Mouse (Mus musculus) heart, postnatal 36 days (tissue): ENCODE results near the gene Mmadhc. TPM values are rescaled to one million over a fixed set of nuclear protein-coding genes. Genes with fewer than 3 reads are reported as not detected.
A peak's percentile ranks its signal among the peaks of the same experiment; 100 is the strongest.

Source experiments
- DNase-seq, 2 experiments: peaks; one replicate each; pipeline ENCODE4 v3.0.0; 2021 to 2022
- intact Hi-C: fragments of 180-260 bp; cut with DNase I; formaldehyde crosslinking; loops from one replicate; pipeline ENCODE4 v1.15.1; 2025
- total RNA-seq, 2 experiments: library from RNA; stranded (reverse); gene quantifications; 2 replicates each; pipeline ENCODE4 v1.2.3; 2021

The Mmadhc gene
- 100 to 1,000 TPM; 170 to 175 TPM for total RNA-seq

DNA sequence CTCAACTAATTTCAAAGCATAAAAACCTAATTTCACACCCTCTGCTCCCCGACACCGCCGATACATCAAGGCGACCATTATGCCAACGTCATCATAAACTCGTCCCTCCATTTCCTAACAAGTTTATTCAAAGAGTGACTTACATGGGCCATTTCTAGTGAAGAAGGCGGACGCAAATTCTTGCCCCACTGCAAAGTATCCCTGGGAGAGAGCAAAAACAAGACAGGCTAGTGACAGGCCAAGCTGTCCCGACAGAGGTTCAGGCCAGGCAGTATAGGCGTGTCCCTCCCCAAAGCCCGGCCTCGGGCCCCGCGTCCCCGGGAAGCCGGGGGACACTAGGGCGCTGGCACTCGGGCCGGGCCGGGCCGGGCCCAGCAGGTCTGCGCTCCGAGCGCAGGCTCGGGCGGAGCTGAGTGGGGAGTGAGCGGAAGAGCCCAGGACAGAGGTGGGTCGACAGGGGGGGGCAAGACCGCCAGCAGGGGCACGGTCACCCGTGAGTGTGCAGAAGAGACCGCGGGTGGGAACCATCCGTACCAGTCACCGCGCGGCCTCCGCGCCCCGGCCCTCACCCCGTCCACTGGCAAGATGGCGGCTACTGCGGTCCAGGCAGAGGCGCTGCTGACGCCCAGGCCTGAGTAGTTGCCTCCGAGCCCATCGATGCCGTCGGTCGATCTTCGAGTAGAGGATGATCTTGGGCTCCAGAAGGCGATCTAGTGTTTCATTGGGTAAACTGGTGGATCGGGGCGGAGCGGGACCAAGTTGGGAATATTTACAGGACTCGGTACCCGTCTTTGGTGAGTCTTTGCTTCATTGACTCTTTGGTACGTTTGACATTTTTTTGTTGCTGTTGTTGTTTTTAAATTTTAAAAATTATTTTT lies at the start of gene Mmadhc:
TSS of gene Mmadhc (minus strand) at position 693 of the 878 bp plus-strand sequence.
- DNase-seq, result peak; percentile 91 to 94
- intact Hi-C loops, result loop anchor here (5.0 kb wide), 1 partner anchor 1776 kb away; the partner anchor contains the start of gene Rif1

DNA sequence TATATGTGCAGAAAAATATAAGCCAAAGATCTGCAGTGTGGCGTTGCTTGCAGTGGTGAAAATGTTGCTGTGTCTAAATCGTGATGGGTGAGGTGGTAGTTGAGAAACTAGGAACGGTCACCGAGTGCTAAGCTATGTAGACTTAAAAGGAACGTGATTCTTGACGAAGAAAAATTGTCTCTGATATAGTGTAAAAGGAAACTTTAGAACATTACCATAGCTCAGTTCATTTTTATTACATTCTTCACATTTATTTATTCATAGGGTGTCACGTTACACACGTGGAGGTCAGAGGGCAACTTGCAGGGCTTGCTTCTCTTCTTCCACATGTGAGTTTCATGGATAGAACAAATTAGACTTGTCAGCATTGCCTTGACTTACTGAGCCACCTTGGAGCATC lies 47.0 kb upstream of the Mmadhc start:
- no peak for DNase-seq
- intact Hi-C loops, result no loop called here

DNA sequence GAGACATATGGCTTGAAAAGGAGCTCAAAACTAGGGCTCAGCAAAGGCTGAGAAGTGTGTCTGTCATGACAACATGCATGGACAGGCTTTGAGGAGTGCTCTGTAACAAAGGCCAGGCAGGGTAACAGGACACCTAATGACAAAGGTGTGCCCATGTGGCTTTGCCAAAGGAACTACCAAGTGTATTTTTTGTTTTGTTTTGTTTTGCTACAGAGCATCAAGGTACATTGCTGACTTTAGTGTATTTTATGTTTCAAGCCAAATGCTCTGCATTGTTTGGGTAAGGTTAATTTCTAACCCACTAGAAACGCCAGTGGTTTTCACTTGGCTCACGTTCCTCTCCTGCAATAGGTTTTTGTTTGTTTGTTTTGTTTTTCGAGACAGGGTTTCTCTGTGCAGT lies 42.5 kb upstream of the Mmadhc start:
- intact Hi-C loops, result no loop called here
- no peak for DNase-seq

DNA sequence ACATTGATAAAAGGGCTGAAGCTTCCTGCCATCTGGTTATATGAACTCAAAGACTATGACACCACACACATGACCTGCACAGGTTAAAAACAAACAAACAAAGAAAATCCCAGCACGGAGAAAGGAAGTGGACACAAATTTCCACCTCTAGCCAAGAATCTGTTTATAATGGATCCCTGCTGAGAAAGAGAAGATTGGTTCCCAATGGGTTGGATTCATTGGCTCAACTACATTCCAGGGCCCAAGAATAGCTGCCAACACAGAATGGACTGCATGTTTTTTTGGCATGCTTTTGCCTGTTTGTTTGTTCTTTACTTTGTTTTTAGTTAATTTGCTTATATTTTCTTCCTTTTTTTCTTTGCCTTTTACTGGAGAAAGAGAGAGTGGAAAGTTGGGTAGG lies 41.0 kb upstream of the Mmadhc start:
- DNase-seq, result no peak
- intact Hi-C loops, result no loop called here

DNA sequence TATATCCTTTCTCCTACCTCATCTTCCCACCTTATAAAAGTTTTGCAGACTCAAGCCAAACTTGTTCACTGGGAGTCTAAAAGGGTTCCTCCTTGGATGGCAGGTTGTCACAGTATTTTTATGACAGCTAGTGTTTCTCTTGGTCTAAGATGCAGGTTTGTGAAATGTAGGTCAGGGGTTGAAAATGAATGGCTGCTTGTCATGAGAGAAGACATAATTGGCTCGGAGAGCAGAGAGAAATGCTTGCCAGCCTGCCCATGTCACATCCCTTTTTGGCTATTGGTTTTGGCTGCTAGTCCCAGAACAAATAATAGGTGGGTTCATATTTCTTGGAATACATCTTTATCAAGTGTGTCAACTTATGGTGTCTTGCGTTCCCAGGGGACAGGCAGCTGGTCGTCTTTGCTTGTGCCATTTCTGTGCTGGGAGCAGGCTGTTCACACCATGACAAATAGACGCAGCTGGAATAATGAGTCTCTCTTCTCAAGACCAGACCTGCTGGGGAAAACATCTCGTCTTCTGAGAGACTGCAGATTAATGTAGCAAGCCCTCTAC lies 35.2 kb upstream of the Mmadhc start:
- intact Hi-C loops, result no loop called here
- no peak for DNase-seq

DNA sequence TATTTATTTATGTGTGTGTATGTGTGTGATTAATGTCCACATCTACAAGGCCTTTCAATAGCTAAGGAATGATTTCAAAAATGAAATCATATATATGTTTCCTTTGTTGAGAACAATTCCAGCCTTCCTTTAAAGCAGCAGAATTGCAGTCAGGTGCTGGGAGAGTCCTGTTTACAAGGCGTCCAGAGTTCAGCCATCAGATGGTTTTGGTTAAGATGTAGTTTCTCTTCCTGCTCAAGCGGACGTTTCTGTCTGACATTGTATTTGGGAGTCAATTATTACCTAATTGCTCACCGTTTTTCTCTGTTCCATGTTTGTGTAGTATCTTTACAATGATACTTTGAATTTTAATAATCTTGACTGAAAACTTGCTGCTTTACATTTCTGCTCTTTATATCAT lies 31.6 kb upstream of the Mmadhc start:
- intact Hi-C loops, result no loop called here
- no peak for DNase-seq

DNA sequence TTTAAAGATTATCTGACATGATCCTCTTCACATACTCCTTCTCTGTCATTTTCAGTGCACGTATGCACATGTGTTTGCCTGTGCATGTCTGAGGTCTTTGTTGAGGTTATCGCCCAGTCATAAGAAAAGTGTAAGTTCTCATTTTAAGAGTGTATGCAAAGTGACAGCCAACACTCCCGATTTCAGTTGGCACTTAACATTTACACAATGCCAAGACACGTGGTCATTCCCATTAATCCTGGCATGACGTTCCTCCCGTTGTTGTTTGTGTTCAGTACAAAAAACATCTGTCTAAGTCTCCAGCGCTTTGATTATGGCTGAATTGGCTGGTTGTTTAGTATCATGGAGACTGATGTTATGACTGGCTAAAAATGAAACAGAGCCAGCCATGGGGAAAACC lies 28.2 kb upstream of the Mmadhc start:
- intact Hi-C loops, result no loop called here
- DNase-seq, result no peak

DNA sequence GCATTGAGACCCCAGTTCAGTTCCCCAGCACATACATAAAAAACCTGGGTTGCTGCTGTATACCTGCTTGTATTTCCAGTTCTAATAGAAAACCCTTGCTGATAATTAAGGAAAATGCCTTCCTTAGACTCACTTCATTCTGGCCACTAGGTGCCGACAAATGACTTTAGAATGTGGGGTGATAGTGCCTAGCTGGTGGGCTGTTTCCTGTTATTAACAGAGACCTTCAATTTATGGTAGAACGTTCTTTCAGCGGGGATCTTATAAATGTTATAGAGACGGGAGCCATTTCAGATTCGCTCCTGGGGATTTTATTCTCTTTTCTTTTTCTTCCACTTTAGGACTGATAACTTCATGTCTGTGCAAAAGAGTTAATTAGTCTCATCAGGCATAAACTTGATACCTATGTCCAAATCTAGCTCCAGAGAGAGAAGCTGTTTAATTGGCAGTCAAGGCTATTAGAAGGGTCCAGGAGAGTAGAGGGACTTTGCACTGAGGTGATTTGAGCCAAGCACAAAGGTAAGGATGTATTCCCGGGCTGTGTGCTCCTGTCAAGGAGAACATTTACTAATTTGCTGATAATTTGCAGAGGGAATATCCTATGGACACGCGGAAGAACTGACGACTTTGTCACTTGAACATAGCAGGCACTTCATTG lies 10.2 kb upstream of the Mmadhc start:
- peak; percentile 29 to 46 for DNase-seq

DNA sequence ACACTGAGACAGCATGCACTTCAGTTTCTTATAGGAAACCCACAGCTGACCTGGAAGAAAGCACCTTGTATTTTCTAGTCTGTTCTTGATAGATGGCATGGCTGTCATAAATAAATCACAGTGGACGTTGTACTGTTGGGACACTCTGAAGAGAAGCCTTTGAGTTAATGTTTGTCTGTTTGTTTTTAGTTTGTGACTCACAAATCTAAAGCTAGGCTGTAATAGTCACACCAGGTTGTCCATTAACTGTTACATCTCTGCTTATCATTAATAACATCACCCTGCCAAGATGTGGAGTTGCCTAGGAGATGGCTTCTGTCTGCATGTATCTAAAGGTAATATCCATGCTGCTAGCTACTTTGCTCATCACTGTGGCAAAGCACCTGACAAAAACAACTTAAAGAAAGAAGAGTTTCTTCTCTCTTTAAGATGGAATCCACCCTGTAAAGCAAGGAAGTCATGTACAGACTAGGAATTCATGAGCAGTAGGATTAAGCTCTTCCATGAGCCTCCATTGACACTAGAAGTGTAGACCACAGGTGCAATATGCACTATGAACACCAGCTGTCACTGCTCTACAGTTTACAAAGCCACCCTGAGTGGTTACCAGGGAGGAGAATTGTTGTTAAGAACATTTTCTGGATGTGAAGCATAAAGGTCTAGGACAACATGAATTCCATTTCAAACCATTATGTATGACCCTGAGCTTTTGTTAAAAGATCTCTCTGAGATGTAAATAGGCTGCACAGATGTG lies 8.4 kb upstream of the Mmadhc start:
- DNase-seq, result no peak
- intact Hi-C loops, result loop anchor here (10.0 kb wide), 1 partner anchor 960 kb away; no protein-coding TSS in a partner anchor

More for the DNA sequence above, 10.2 kb upstream of the Mmadhc start:
- intact Hi-C loops, result loop anchor here (2.0 to 10.0 kb wide), 4 partner anchors 842 to 1608 kb away; partner anchors contain the start of gene Rnd3

DNA sequence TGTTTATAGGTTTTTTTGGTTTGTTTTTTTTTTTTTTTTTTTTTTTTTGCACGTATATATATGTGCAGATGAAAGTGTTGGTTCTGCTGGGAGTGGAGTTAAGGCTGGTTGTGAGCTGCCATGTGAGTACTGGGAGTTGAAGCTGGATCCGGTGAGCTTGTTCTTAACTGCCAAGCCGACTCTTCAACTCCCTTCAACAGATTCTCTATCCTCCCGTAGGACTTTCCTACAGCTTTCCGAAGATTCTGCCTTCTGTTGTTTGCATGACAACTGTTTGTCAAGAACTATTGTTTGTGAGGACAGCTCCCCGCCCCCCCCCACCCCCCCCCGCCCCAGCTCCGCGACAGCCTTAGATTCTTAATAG lies 368 bp upstream of the Mmadhc start:
- intact Hi-C loops, result loop anchor here (5.0 kb wide), 1 partner anchor 1775 kb away; the partner anchor contains the start of gene Rif1
- DNase-seq, result no peak

DNA sequence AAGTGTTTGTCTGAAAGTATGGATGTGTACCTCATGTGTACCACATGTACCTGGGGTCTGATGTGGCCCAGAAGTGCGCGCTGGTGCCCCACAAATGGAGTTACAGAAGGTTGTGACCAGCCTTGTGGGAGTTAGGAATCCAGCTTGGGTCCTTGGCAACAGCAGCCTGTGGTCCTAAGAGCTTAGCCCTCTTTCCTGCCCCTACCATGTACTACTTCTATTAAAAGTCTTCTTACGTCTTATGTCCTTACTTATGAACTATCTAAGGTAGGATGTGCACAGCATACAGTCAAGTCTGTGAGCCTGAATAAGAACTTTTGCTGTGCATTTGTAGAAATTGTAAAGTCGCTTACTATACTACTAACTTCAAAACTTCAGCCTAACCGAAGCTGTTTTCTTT lies 1.0 kb downstream of the Mmadhc start:
- intact Hi-C loops, result loop anchor here (5.0 kb wide), 1 partner anchor 1777 kb away; the partner anchor contains the start of gene Rif1
- DNase-seq, result no peak

DNA sequence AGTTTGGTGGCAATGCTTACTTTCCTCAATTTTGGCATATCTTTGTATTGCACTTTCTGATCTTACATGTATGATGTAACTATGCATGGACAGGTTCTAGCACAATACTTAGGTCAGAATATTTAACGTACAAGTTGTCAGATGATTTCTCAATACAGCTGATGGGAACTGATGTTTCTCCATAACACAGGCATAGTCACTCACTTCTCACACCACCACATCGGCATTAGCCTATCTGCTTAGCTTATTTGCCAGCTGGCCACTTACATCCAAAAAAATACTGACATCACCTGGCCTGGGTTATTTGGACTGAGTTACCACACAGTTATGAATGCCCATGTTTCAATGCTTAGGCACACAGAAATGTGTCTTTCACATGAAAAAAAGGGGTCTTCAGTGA lies 2.5 kb downstream of the Mmadhc start:
- intact Hi-C loops, result no loop called here
- DNase-seq, result no peak

DNA sequence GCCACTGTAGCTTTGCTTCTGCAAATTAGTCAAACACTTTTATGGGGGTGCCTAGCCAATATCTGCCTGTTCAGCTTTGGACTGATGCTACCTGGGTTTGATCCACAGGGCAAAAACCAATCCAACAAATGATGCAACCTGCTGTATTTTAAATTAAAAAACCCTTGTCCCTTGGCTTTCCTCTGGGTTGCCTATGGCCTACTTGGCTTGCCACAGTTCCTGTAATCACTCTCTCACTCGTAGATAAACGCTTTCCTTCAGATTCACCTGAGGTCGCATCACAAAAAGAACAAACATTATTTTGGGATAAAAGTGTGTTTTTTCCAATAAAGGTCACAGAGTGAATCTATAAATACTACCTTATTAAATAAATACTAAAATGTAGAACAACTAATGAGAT lies 3.0 kb downstream of the Mmadhc start:
- intact Hi-C loops, result no loop called here

DNA sequence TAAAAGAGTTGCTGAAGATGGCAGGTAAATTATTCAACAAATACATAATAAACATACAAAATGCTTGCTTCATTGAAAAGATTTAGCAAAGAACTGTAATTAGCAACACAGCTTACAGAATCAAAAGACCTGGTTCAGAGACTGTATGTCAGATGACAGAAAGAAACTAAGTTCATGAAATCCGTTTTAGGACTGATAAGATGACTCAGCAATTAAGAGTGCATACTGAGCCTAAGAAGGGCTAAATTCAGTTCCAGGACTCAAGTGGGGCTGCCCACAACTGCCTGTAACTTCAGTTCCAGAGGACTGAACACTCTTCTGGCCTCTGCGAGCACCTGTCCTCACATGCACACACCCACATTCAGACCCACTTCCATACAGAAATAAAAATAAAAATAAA lies 4.7 kb downstream of the Mmadhc start:
- DNase-seq, result no peak
- intact Hi-C loops, result no loop called here

More for the DNA sequence above, 3.0 kb downstream of the Mmadhc start:
- DNase-seq, result no peak

DNA sequence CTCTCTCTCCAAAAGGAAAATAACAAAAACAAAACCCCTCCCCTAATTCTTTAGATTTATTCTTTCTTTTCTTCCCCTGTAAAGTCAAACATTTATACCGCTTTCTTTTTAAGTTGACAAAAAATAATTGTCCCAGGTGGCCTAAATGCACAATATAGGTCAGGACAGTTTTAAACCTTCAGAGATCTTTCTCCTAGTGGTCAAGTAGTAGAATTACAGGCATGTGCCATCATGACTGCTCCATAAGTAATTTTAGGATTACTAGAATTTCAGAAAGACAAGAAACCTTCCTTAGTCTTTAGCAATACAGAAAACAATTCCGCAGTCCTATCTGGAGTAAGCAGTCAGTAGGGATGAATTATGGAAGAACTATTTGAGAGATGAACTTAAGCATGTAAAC lies 5.8 kb downstream of the Mmadhc start:
- intact Hi-C loops, result no loop called here
- DNase-seq, result no peak

DNA sequence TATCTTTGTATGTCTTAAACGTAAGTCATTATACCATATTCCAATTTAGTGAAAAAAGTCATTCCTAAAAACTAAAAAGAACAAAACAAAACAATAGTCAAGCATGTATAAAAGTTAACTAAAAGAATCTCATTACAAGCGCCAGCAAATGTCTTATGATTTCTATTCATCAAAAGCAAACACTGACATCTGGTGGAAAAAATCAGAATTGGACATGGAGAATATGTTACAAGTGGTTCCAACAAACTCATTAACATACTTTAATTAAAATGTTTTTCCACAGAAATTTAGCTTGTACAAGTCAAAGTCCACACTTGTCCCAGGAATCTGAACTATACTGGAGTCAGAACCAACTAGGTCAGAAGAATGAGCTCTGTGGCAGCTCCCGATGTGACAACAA lies 11.8 kb downstream of the Mmadhc start:
- DNase-seq, result no peak
- intact Hi-C loops, result no loop called here

DNA sequence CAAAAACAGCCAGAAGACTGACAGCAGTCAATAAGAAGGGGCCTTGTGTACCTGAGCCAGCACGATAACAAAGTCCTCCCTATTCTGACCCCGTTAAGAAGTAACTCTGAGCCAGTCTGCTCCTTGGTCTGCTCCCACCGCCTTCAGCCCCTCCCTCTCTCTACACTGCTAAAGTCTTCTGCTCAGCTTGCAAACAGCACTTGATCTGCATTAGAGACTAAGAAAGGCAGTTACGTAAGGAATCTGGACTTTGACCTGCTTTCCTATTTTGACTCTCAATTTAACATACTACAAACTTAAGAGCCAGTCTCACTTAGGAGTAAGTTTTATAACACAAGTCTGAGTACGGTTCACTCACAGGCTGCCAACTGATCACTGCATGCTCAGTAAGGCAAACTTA lies 12.6 kb downstream of the Mmadhc start:
- intact Hi-C loops, result no loop called here
- DNase-seq, result no peak

DNA sequence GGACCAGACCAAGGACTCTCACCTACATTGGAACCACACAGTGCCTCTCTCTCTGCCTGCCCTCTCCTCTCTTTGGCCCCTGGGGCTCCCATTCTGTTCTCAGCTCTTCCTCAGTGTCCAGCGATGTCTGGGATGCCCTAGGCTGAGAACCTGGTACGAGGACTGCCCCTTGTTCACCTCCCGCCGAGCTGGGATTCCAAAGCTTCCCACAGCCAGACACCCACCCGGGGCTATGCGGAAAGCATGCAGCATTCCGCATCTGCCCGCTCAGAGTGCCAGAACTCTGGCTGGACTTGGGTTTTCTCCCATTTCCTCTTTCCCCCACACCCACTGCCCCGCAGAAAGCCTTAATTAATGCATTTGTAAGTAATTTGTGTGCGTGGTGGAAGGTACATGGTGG lies 19.9 kb downstream of the Mmadhc start:
- intact Hi-C loops, result no loop called here
- no peak for DNase-seq

DNA sequence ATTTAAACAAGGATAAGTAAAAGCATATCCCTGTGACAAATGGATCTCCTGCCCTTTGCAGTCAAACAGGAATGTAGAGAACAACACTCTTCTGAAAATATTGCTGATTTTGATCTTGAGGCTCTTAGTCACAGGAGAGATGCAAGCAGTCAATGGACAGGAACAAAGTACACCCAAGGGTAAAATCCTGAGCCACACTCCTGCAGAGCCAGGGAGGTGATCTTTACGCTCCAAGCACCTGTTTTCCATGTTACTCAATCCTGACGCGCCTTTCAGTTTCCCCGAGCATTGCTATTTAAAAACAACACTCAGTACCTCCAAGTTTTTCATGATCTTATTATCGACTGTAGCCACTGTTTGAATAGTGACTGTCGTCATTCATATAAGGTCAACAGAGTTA lies 23.2 kb downstream of the Mmadhc start:
- intact Hi-C loops, result no loop called here
- no peak for DNase-seq

DNA sequence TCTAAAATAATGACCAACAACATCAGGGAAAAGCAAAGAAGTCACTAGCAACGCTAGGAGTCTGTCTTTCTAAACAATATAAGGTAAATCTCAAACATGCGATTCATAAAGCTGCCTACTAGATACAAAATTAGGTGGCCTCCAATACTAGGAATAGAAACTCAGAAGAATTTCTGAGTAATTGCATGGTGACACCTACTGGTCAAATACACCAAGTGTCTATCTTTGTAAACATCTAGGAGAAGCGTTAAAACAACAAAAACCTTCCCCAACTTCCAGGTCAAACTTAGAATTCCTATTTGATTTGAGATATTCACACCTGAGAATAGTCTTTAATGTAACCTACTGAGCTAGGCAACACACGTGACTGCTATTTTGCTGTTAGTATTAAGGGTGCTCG lies 24.4 kb downstream of the Mmadhc start:
- DNase-seq, result no peak
- intact Hi-C loops, result loop anchor here (1.0 kb wide), 1 partner anchor 508 kb away; no protein-coding TSS in a partner anchor

DNA sequence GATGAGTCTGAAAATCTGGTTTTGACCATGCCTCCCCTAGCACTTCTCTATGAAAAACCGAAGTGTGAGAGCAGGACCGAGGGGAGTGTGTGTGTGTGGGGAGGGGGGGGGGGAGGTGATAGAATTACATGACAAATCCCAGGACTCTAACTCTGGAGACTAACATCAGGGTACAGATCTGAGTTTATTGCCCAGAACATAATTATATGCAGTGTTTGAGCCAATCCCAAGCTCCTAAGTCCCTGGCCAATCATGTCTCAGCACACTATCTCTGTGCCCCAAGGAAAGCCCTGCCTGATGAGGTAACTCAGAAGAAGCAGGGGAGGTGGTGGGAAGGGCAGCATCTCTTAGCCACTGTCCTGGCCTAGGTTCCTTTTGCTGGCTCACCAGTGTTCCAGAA lies 28.1 kb downstream of the Mmadhc start:
- no peak for DNase-seq
- intact Hi-C loops, result no loop called here
